Mouse (Mus musculus) midbrain, embryonic 13.5 days (tissue): Measurements from ENCODE around the gene Acss2. TPM values are rescaled to one million over a fixed set of nuclear protein-coding genes. Genes with fewer than 3 reads are reported as not detected.
A peak's percentile ranks its signal among the peaks of the same experiment; 100 is the strongest.

Experiments
- ATAC-seq: fragments of 200-750 bp; cut with Nextera tagmentation; 2 replicates; pipeline ENCODE4 v1.8.0; 2017; ENCODE audit warnings: mild to moderate bottlenecking, moderate TSS enrichment, moderate library complexity
- H3K27ac ChIP-seq: fragments of 300-500 bp; sonication (generic); 2 replicates; pipeline ENCODE4 v1.5.1; 2015; ENCODE audit warnings: inconsistent platforms, mild to moderate bottlenecking, moderate library complexity
- H3K27me3 ChIP-seq: fragments of 300-500 bp; sonication (generic); 2 replicates; pipeline ENCODE4 v1.6.1; 2015; ENCODE audit warnings: mild to moderate bottlenecking, inconsistent platforms
- H3K36me3 ChIP-seq: fragments of 300-500 bp; sonication (generic); 2 replicates; pipeline ENCODE4 v1.6.1; 2015; ENCODE audit warnings: mild to moderate bottlenecking, inconsistent platforms
- H3K4me1 ChIP-seq: fragments of 300-500 bp; sonication (generic); replicated peaks from 2 replicates; pipeline ENCODE4 v1.6.1; 2015; ENCODE audit warnings: inconsistent platforms
- H3K4me2 ChIP-seq: fragments of 300-500 bp; sonication (generic); replicated peaks from 2 replicates; pipeline ENCODE4 v1.6.1; 2015; ENCODE audit warnings: moderate library complexity, mild to moderate bottlenecking, inconsistent platforms
- H3K4me3 ChIP-seq: fragments of 300-500 bp; sonication (generic); replicated peaks from 2 replicates; pipeline ENCODE4 v1.5.1; 2015; ENCODE audit warnings: mild to moderate bottlenecking, inconsistent platforms
- H3K9ac ChIP-seq: fragments of 300-500 bp; sonication (generic); replicated peaks from 2 replicates; pipeline ENCODE4 v1.6.1; 2015; ENCODE audit warnings: mild to moderate bottlenecking, inconsistent platforms
- H3K9me3 ChIP-seq: fragments of 300-500 bp; sonication (generic); 2 replicates; pipeline ENCODE4 v1.6.1; 2016; ENCODE audit warnings: mild to moderate bottlenecking, inconsistent platforms
- WGBS: fragments of 180-500 bp; shearing (Covaris S2); methylation state at CpG from one replicate; pipeline ENCODE4 v1.1.7; 2015; 5-methylcytosine and 5-hydroxymethylcytosine counted together
- polyA plus RNA-seq: library from polyadenylated mRNA; unstranded; fragments of >200 nt; fragmentation: Nextera tagmentation; extraction: Ambion mirVana; gene quantifications from 2 replicates; pipeline ENCODE4 v1.2.1, GENCODE M21; 2015

Gene Acss2
- 27.5 and 28.0 TPM in 2 replicates for polyA plus RNA-seq

GRCm38 (mm10) chr2:155517455-155518423 lies at the start of gene Acss2, which contains the start of gene Ggt7:
Acss2 (plus strand) TSS chr2:155517948.
Ggt7 (minus strand) TSS chr2:155518237.
- ATAC-seq, result peak; percentile 98
- Histone ChIP-seq H3K27me3 (no peaks in the 10 kb centered on the region), H3K9me3 (no peaks in the 10 kb centered on the region), H3K36me3 (no peaks in the 10 kb centered on the region), H3K4me3 (peak within 1 kb of the TSS; percentile 68), H3K4me2 (peak within 1 kb of the TSS; percentile 68), H3K9ac (peak within 1 kb of the TSS; percentile 69), H3K27ac (peak within 1 kb of the TSS; percentile 78), H3K4me1 (peaks cover 33% of the 10 kb centered on the region)
- WGBS, result 4% methylated on average over 67 of the region's 70 CpGs

GRCm38 (mm10) chr2:155472671-155473569 lies 44.8 kb upstream of the Acss2 start:
- under 1% methylated on average over 61 of the region's 71 CpGs for WGBS
- no peaks in the 10 kb centered on the region for H3K36me3 ChIP-seq
- H3K4me1 ChIP-seq, result peaks cover 34% of the 10 kb centered on the region
- H3K4me2 ChIP-seq, result peak overlapping the region; percentile 88
- no peaks in the 10 kb centered on the region for H3K27me3 ChIP-seq
- ATAC-seq, result peak; percentile 61
- H3K9me3 ChIP-seq, result no peaks in the 10 kb centered on the region
- peak overlapping the region; percentile 93 for H3K27ac ChIP-seq
- H3K9ac ChIP-seq, result peak overlapping the region; percentile 94
- peak overlapping the region; percentile 87 for H3K4me3 ChIP-seq

DNA sequence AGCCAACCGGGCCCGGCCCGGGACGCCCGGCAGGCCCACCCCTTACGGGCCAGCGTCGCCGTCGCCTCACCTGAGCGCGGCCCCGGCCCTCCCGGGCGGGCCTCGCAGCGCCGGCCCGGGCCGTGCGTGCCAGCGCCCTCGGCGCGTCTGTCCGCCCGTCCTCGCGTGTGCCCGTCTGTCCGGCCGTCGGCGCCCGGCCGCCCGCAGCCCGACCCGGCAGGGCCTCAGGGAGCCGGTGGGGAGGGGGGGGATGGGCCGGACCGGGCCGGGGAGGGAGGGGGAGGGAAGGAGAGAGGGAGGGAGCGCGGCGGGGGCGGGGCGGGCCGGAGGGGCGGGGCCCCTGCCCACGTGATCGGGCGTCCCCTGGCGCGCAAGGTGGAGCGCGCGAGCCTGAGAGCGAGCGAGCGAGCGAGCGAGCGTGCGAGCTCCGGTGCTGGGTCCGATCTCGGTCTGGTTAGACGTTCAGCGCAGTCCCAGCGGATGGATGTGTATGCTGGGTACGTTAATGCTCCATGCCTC lies 44.1 kb upstream of the Acss2 start, which contains the start of gene Ncoa6:
Gene Ncoa6 (minus strand): TSS at position 325 of the 519 bp plus-strand sequence.
- H3K4me3 ChIP-seq, result peak within 1 kb of the TSS; percentile 87
- peaks cover 34% of the 10 kb centered on the region for H3K4me1 ChIP-seq
- peak within 1 kb of the TSS; percentile 88 for H3K4me2 ChIP-seq
- H3K27me3 ChIP-seq, result no peaks in the 10 kb centered on the region
- H3K9me3 ChIP-seq, result no peaks in the 10 kb centered on the region
- no peaks in the 10 kb centered on the region for H3K36me3 ChIP-seq
- peak within 1 kb of the TSS; percentile 93 for H3K27ac ChIP-seq
- peak within 1 kb of the TSS; percentile 94 for H3K9ac ChIP-seq
- WGBS, result 0% methylated on average over 41 of the region's 72 CpGs
- ATAC-seq, result peak; percentile 92

DNA sequence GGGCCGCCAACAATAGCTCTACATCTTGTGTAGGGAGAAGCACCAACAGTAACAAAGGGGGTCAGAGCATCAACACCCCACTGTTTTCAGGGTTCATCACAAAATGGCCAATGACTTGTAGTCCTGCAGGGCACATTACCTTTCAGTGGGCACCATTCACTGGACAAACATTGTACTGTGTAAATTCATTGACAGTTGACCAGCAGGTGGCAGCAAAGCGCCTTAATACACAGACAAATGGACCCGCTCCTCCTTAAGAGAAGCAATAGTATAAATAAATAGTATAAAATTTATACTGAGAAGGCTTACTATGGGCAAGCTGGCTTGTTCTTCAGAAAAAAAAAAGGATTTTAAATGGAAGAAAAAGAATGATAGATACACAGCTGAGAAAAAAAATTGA lies 35.7 kb upstream of the Acss2 start:
- H3K9me3 ChIP-seq, result no peaks in the 10 kb centered on the region
- no peak overlapping the region for H3K9ac ChIP-seq
- ATAC-seq, result no peak
- H3K4me1 ChIP-seq, result no peaks in the 10 kb centered on the region
- no peak overlapping the region for H3K4me2 ChIP-seq
- H3K4me3 ChIP-seq, result no peak overlapping the region
- WGBS, result 45% methylated on average over 3 of the region's 3 CpGs
- no peaks in the 10 kb centered on the region for H3K27me3 ChIP-seq
- H3K27ac ChIP-seq, result no peak overlapping the region
- H3K36me3 ChIP-seq, result no peaks in the 10 kb centered on the region

DNA sequence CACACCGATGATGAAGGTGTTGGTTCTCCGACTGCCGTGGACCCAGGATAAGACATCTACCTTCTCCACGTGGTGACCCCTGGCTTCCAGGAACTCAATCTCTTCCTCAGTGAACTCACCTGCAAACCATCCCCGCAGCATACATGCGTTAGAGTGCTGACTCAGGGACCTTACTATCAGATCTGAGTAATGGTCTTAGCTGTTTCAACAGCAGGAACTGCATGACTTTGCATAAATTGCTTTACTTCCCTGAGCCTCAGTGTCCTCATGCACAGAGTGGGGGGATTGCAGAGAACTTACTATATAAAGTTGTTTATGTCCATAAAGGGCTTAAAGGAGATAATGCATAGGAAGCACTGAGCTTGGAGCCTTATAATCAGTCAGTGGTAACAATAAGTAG lies 26.8 kb upstream of the Acss2 start:
- H3K4me3 ChIP-seq, result no peak overlapping the region
- H3K4me2 ChIP-seq, result no peak overlapping the region
- H3K9me3 ChIP-seq, result no peaks in the 10 kb centered on the region
- no peak overlapping the region for H3K9ac ChIP-seq
- no peaks in the 10 kb centered on the region for H3K27me3 ChIP-seq
- peaks cover 61% of the 10 kb centered on the region for H3K36me3 ChIP-seq
- no peak for ATAC-seq
- no peak overlapping the region for H3K27ac ChIP-seq
- WGBS, result 92% methylated on average over 6 of the region's 6 CpGs
- no peaks in the 10 kb centered on the region for H3K4me1 ChIP-seq

- Histone ChIP-seq H3K4me3 (no peak overlapping the region), H3K4me2 (no peak overlapping the region), H3K36me3 (peaks cover 70% of the 10 kb centered on the region), H3K9ac (no peak overlapping the region), H3K27me3 (no peaks in the 10 kb centered on the region), H3K27ac (no peak overlapping the region), H3K4me1 (peaks cover 18% of the 10 kb centered on the region), H3K9me3 (no peaks in the 10 kb centered on the region)
- 90% methylated on average over 7 of the region's 7 CpGs for WGBS
- no peak for ATAC-seq
These were observed 15.2 kb upstream of the Acss2 start for GRCm38 (mm10) chr2:155502596-155502995.

GRCm38 (mm10) chr2:155504440-155505355 lies 13.1 kb upstream of the Acss2 start:
- 51% methylated on average over 13 of the region's 13 CpGs for WGBS
- Histone ChIP-seq H3K36me3 (peaks cover 57% of the 10 kb centered on the region), H3K4me3 (no peak overlapping the region), H3K4me2 (no peak overlapping the region), H3K4me1 (peaks cover 26% of the 10 kb centered on the region), H3K27ac (peak overlapping the region; percentile 17; the same call in 1 of the 2 replicates), H3K9ac (no peak overlapping the region; the same call in 1 of the 2 replicates), H3K9me3 (no peaks in the 10 kb centered on the region), H3K27me3 (no peaks in the 10 kb centered on the region)
- peak; percentile 53 for ATAC-seq

- no peak overlapping the region for H3K9ac ChIP-seq
These were observed 11.9 kb upstream of the Acss2 start for GRCm38 (mm10) chr2:155505811-155506210.

GRCm38 (mm10) chr2:155507721-155508470 lies 9.9 kb upstream of the Acss2 start:
- H3K27me3 ChIP-seq, result no peaks in the 10 kb centered on the region
- H3K4me2 ChIP-seq, result no peak overlapping the region
- WGBS, result 72% methylated on average over 10 of the region's 10 CpGs
- peaks cover 35% of the 10 kb centered on the region for H3K4me1 ChIP-seq
- no peaks in the 10 kb centered on the region for H3K9me3 ChIP-seq
- no peak for ATAC-seq
- peaks cover 38% of the 10 kb centered on the region for H3K36me3 ChIP-seq
- H3K27ac ChIP-seq, result no peak overlapping the region
- 0 out of 2 replicates have a peak overlapping the region, but pooled peaks have one; percentile 14 for H3K9ac ChIP-seq
- H3K4me3 ChIP-seq, result no peak overlapping the region

More at GRCm38 (mm10) chr2:155505811-155506210, 11.9 kb upstream of the Acss2 start:
- Histone ChIP-seq H3K27me3 (no peaks in the 10 kb centered on the region), H3K4me1 (peaks cover 26% of the 10 kb centered on the region), H3K36me3 (peaks cover 47% of the 10 kb centered on the region), H3K4me3 (no peak overlapping the region), H3K4me2 (no peak overlapping the region), H3K27ac (no peak overlapping the region), H3K9me3 (no peaks in the 10 kb centered on the region)
- 93% methylated on average over 9 of the region's 9 CpGs for WGBS
- ATAC-seq, result no peak

- no peak for ATAC-seq
- no peaks in the 10 kb centered on the region for H3K27me3 ChIP-seq
- H3K36me3 ChIP-seq, result peaks cover 13% of the 10 kb centered on the region
- H3K9ac ChIP-seq, result no peak overlapping the region
- WGBS, result 63% methylated on average over 4 of the region's 4 CpGs
- no peaks in the 10 kb centered on the region for H3K9me3 ChIP-seq
- peak overlapping the region; percentile 78 for H3K4me2 ChIP-seq
- no peak overlapping the region for H3K4me3 ChIP-seq
- no peak overlapping the region for H3K27ac ChIP-seq
- peaks cover 43% of the 10 kb centered on the region for H3K4me1 ChIP-seq
These were observed 5.3 kb upstream of the Acss2 start for GRCm38 (mm10) chr2:155512479-155512878.
